Mouse (Mus musculus) myocyte (in vitro differentiated cells): ENCODE results near the gene Tsacc.

Experiments
- CEBPB ChIP-seq: IDR thresholded peaks from 2 replicates; pipeline ENCODE4 v1.6.1; 2011; ENCODE audit warnings: mild to moderate bottlenecking, moderate library complexity; ENCODE audit not compliant: poor library complexity, insufficient read depth, severe bottlenecking
- E2F4 ChIP-seq: IDR thresholded peaks from one replicate; pipeline ENCODE4 v1.6.1; 2011; ENCODE audit warnings: mild to moderate bottlenecking, control low read depth, moderate library complexity; ENCODE audit not compliant: insufficient read depth
- MYOD1 ChIP-seq, 3 experiments: IDR thresholded peaks; one replicate each; pipeline ENCODE4 v1.6.1; 2011; ENCODE audit warnings: control low read depth in 2 of 3, low read depth in 2 of 3, mild to moderate bottlenecking in 2 of 3, moderate library complexity in 1 of 3; ENCODE audit not compliant: insufficient read length in 2 of 3, control insufficient read depth in 1 of 3
- MYOG ChIP-seq, 3 experiments: IDR thresholded peaks; one replicate each; pipeline ENCODE4 v1.6.1; 2011; ENCODE audit warnings: control low read depth in 2 of 3, low read depth in 2 of 3, mild to moderate bottlenecking in 2 of 3; ENCODE audit not compliant: insufficient read length in 2 of 3, control insufficient read depth in 1 of 3, insufficient read depth in 1 of 3
- POLR2A ChIP-seq: IDR thresholded peaks from one replicate; pipeline ENCODE4 v1.6.1; 2011; ENCODE audit warnings: low read depth, mild to moderate bottlenecking, control low read depth, moderate library complexity; ENCODE audit not compliant: insufficient read length
- TCF12 ChIP-seq: IDR thresholded peaks from one replicate; pipeline ENCODE4 v1.6.1; 2011; ENCODE audit warnings: mild to moderate bottlenecking, control low read depth; ENCODE audit not compliant: poor library complexity, insufficient read depth, severe bottlenecking

DNA sequence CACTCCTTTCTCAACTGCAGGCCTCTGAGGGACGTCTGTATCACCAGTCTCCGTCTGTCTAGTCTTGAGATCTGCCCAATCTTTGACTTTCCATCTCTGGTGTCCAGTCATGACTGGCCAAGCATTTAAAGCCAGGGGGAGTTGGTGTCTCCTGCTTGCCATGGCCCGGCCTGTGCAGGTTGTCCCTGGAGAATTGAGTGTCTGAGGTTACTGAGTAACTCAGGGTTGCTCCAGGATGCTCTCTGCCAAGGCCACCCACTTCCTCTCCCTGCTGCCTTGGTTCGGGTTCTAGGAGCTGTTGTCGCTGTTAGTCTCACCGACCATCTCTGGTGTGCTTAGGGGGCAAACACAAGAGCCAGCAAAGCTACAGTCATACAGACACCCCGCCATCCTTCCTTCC, 40.4 kb downstream of the Tsacc start:
- no peak for TF ChIP-seq POLR2A
- no peak for TF ChIP-seq E2F4
- TF ChIP-seq MYOD1 (IDR thresholded peaks at IDR 0.05; ENCODE audit: control insufficient read depth in 1 of 3, insufficient read length in 2 of 3, low read depth in 2 of 3): no peak
- no peak for TF ChIP-seq MYOG (IDR thresholded peaks at IDR 0.05; ENCODE audit: control insufficient read depth in 1 of 3, insufficient read depth in 1 of 3, insufficient read length in 2 of 3, low read depth in 2 of 3)
- TF ChIP-seq TCF12: no peak
- TF ChIP-seq CEBPB: no peak
